Mouse (Mus musculus) kidney, postnatal 4 days (tissue): ENCODE data around the gene Mphosph10.

Experiments
- DNase-seq, 2 experiments: peaks; one replicate each; pipeline ENCODE4 v3.0.0; 2021; ENCODE audit warnings: mixed read lengths in 2 of 2

Gene Mphosph10

GRCm38 (mm10) chr7:64349147-64349861 is 42.8 kb downstream of the Mphosph10 start:
- DNase-seq: peak in 1 of 2 experiments; percentile 14

- DNase-seq: no peak
Observed at GRCm38 (mm10) chr7:64347813-64348212, 44.3 kb downstream of the Mphosph10 start.

GRCm38 (mm10) chr7:64332686-64333085 is 59.4 kb downstream of the Mphosph10 start:
- no peak for DNase-seq

DNA sequence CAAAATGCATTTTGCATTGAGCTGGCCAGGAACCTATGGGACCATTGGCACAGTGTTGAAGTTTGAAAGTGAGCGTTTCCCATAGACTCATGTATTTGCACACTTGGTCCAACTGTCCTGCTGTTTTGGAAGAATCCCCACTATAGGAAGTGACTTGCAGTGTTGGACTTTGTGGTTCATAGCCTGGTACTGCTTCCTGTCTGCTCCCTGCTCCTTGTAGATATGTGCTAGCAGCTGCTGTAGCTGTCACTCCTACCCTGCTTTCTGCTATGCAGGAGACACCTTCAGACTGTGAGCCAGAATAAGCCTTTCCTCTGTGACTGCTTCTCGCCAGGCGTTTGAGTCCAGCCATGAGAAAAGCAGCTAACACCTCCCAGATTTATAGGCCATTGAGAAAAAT is 60.8 kb downstream of the Mphosph10 start:
- no peak for DNase-seq

GRCm38 (mm10) chr7:64327486-64327885 is 64.6 kb downstream of the Mphosph10 start:
- DNase-seq: no peak

DNA sequence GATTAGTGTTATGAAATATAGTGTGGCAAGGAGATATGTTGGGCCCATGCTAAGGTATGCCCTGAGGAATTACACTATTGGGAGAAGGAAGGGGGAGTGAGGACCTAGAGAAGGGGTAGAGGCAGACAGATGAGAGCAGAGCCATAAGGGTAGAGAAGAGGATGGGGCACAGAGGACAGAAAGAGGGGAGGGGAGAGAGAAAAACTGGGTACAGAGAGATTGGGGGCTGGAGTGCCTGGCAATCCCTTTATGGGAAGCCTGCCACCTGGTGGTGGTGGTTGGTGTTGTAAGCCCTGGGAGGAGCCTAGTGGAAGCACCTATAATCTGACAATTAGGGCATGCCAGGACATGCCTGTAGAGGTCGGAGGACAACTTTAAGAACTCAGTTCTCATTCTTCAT is 65.2 kb downstream of the Mphosph10 start:
- DNase-seq: peak; percentile 88 to 90
